Mouse (Mus musculus): Measurements from ENCODE around the gene Rpia.

DNA sequence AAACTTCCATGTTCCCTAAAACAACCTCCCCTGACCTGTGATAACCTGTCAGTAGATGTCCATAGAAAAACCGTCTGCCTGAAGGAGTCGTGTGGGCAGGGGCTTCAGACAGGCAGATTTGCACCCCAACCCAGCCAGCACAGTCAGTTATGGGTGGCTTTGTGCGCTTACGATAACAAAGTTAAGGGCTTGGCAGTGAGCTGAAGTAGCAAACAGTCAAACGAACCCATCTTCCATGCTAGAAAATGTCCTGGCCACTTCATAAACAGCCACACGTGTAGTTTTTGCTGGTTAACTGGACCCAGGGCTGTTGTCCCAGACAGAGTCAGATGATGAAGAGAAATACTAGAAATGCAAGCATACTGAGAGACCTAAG lies 40.1 kb downstream of the Rpia start:
- no peak for TF ChIP-seq CTCF (IDR thresholded peaks at IDR 0.05; ENCODE audit: extremely low read depth, insufficient read length, insufficient replicate concordance, low read depth, low read length)
- TF ChIP-seq POLR2A (IDR thresholded peaks at IDR 0.05; ENCODE audit: low read depth, low read length) = no peak
